Mouse (Mus musculus) ES-E14 (cell line): ENCODE data around the gene Mum1.

Source experiments
- CHD2 ChIP-seq: IDR thresholded peaks from 2 replicates; pipeline ENCODE4 v1.6.1; 2014; ENCODE audit warnings: mild to moderate bottlenecking, low read depth, low read length, inconsistent platforms
- HCFC1 ChIP-seq: IDR thresholded peaks from 2 replicates; pipeline ENCODE4 v1.6.1; 2012; ENCODE audit warnings: low read length, inconsistent platforms, borderline replicate concordance; ENCODE audit not compliant: insufficient read depth
- ZNF384 ChIP-seq: IDR thresholded peaks from 2 replicates; pipeline ENCODE4 v1.6.1; 2012; ENCODE audit warnings: low read depth, low read length, inconsistent platforms

- no peak for TF ChIP-seq HCFC1
- no peak for TF ChIP-seq CHD2
- no peak for TF ChIP-seq ZNF384
Measured at GRCm38 (mm10) chr10:80239791-80240190, 13.6 kb downstream of the Mum1 start.
